Mouse (Mus musculus) cortical plate, adult 2 months (tissue): ENCODE data around the gene Nfya.

Experiments
- CTCF ChIP-seq: fragments of 200-500 bp; IDR thresholded peaks from 2 replicates; pipeline ENCODE4 v1.5.1; 2011; ENCODE audit warnings: mild to moderate bottlenecking, control low read depth, low read length; ENCODE audit not compliant: insufficient read depth; ENCODE audit errors: extremely low read depth
- POLR2A ChIP-seq: fragments of 200-500 bp; IDR thresholded peaks from 2 replicates; pipeline ENCODE4 v1.6.1; 2011; ENCODE audit warnings: mild to moderate bottlenecking, low read length, control low read depth; ENCODE audit not compliant: insufficient read depth; ENCODE audit errors: extremely low read depth

GRCm38 (mm10) chr17:48385786-48386461 lies 23.8 kb downstream of the Nfya start:
- TF ChIP-seq CTCF, result no peak
- TF ChIP-seq POLR2A, result no peak
